Mouse (Mus musculus) forebrain, embryonic 13.5 days (tissue): ENCODE measurements around the gene Sipa1. TPM values are rescaled to one million over a fixed set of nuclear protein-coding genes. Genes with fewer than 3 reads are reported as not detected.

ENCODE experiments used
- ATAC-seq: fragments of 200-750 bp; cut with Nextera tagmentation; 2 replicates; pipeline ENCODE4 v1.8.0; 2017
- H3K27ac ChIP-seq: fragments of 300-500 bp; sonication (generic); 2 replicates; pipeline ENCODE4 v1.5.1; 2015; ENCODE audit warnings: inconsistent platforms, mild to moderate bottlenecking, moderate library complexity
- H3K27me3 ChIP-seq: fragments of 300-500 bp; sonication (generic); 2 replicates; pipeline ENCODE4 v1.6.1; 2015; ENCODE audit warnings: mild to moderate bottlenecking, inconsistent platforms
- H3K36me3 ChIP-seq: fragments of 300-500 bp; sonication (generic); 2 replicates; pipeline ENCODE4 v1.6.1; 2015; ENCODE audit warnings: mild to moderate bottlenecking, inconsistent platforms; ENCODE audit not compliant: poor library complexity, severe bottlenecking
- H3K4me1 ChIP-seq: fragments of 300-500 bp; sonication (generic); 2 replicates; pipeline ENCODE4 v1.6.1; 2015; ENCODE audit warnings: inconsistent platforms
- H3K4me2 ChIP-seq: fragments of 300-500 bp; sonication (generic); 2 replicates; pipeline ENCODE4 v1.6.1; 2015; ENCODE audit warnings: inconsistent platforms, mild to moderate bottlenecking, moderate library complexity
- H3K4me3 ChIP-seq: fragments of 300-500 bp; sonication (generic); 2 replicates; pipeline ENCODE4 v1.5.1; 2015; ENCODE audit warnings: mild to moderate bottlenecking, inconsistent platforms
- H3K9ac ChIP-seq: fragments of 300-500 bp; sonication (generic); 2 replicates; pipeline ENCODE4 v1.6.1; 2015; ENCODE audit warnings: mild to moderate bottlenecking, inconsistent platforms
- H3K9me3 ChIP-seq: fragments of 300-500 bp; sonication (generic); replicated peaks from 2 replicates; pipeline ENCODE4 v1.6.1; 2016; ENCODE audit warnings: inconsistent platforms
- WGBS: fragments of 180-500 bp; shearing (Covaris S2); methylation state at CpG from one replicate; pipeline ENCODE4 v1.1.7; 2015; 5-methylcytosine and 5-hydroxymethylcytosine counted together
- polyA plus RNA-seq: library from polyadenylated mRNA; unstranded; fragments of >200 nt; fragmentation: Nextera tagmentation; extraction: Ambion mirVana; gene quantifications from 2 replicates; pipeline ENCODE4 v1.2.1, GENCODE M21; 2015

Gene Sipa1
- polyA plus RNA-seq, result 9.4 and 11.0 TPM in 2 replicates

GRCm38 (mm10) chr19:5662981-5663913 is at the start of gene Sipa1:
Gene Sipa1 (minus strand): TSS chr19:5663707.
- 2% methylated on average over 32 of the region's 32 CpGs for WGBS
- Histone ChIP-seq H3K4me3 (peak within 1 kb of the TSS; percentile 42), H3K36me3 (peaks cover 36% of the 10 kb centered on the region), H3K4me2 (peak within 1 kb of the TSS; percentile 66), H3K4me1 (peaks cover 15% of the 10 kb centered on the region), H3K9me3 (no peaks in the 10 kb centered on the region), H3K27me3 (no peaks in the 10 kb centered on the region), H3K27ac (peak within 1 kb of the TSS; percentile 25), H3K9ac (peak within 1 kb of the TSS; percentile 68)
- peak; percentile 92 for ATAC-seq

- ATAC-seq, result no peak
- Histone ChIP-seq H3K36me3 (peaks cover 88% of the 10 kb centered on the region), H3K27ac (no peak overlapping the region), H3K4me1 (peaks cover 20% of the 10 kb centered on the region), H3K4me2 (no peak overlapping the region), H3K9ac (no peak overlapping the region), H3K9me3 (no peaks in the 10 kb centered on the region), H3K4me3 (no peak overlapping the region), H3K27me3 (peaks cover 4% of the 10 kb centered on the region; the same call in 1 of the 2 replicates)
- 80% methylated on average over 5 of the region's 5 CpGs for WGBS
These were observed 49.7 kb upstream of the Sipa1 start for GRCm38 (mm10) chr19:5713255-5713654.

- no peak overlapping the region for H3K27ac ChIP-seq
- no peak overlapping the region for H3K4me3 ChIP-seq
- no peak overlapping the region for H3K9ac ChIP-seq
- peaks cover 88% of the 10 kb centered on the region for H3K36me3 ChIP-seq
- H3K4me2 ChIP-seq, result no peak overlapping the region
- H3K9me3 ChIP-seq, result no peaks in the 10 kb centered on the region
- ATAC-seq, result no peak
- H3K4me1 ChIP-seq, result peaks cover 16% of the 10 kb centered on the region
- WGBS, result 92% methylated on average over 14 of the region's 14 CpGs
- H3K27me3 ChIP-seq, result peaks cover 3% of the 10 kb centered on the region; the same call in 1 of the 2 replicates
These were observed 48.5 kb upstream of the Sipa1 start for GRCm38 (mm10) chr19:5711907-5712460.

GRCm38 (mm10) chr19:5711218-5711617 is 47.7 kb upstream of the Sipa1 start:
- no peak overlapping the region for H3K4me2 ChIP-seq
- H3K27ac ChIP-seq, result no peak overlapping the region
- H3K4me1 ChIP-seq, result peaks cover 9% of the 10 kb centered on the region
- no peak for ATAC-seq
- no peak overlapping the region for H3K4me3 ChIP-seq
- no peak overlapping the region for H3K9ac ChIP-seq
- no peaks in the 10 kb centered on the region for H3K27me3 ChIP-seq
- H3K36me3 ChIP-seq, result peaks cover 91% of the 10 kb centered on the region
- H3K9me3 ChIP-seq, result no peaks in the 10 kb centered on the region
- WGBS, result 5% methylated on average over 3 of the region's 3 CpGs

- 80% methylated on average over 8 of the region's 8 CpGs for WGBS
- Histone ChIP-seq H3K36me3 (peaks cover 90% of the 10 kb centered on the region), H3K27ac (no peak overlapping the region), H3K9ac (no peak overlapping the region), H3K4me3 (no peak overlapping the region), H3K4me2 (no peak overlapping the region), H3K27me3 (no peaks in the 10 kb centered on the region), H3K9me3 (no peaks in the 10 kb centered on the region), H3K4me1 (peaks cover 4% of the 10 kb centered on the region)
- ATAC-seq, result no peak
These were observed 47.1 kb upstream of the Sipa1 start for GRCm38 (mm10) chr19:5710581-5710980.

GRCm38 (mm10) chr19:5710068-5710467 is 46.6 kb upstream of the Sipa1 start:
- Histone ChIP-seq H3K27ac (no peak overlapping the region), H3K4me1 (peaks cover 2% of the 10 kb centered on the region; the same call in 1 of the 2 replicates), H3K4me3 (no peak overlapping the region), H3K9me3 (no peaks in the 10 kb centered on the region), H3K27me3 (no peaks in the 10 kb centered on the region), H3K4me2 (no peak overlapping the region), H3K36me3 (peaks cover 85% of the 10 kb centered on the region), H3K9ac (no peak overlapping the region)
- 95% methylated on average over 6 of the region's 6 CpGs for WGBS
- ATAC-seq, result no peak

- H3K27me3 ChIP-seq, result no peaks in the 10 kb centered on the region
- H3K9ac ChIP-seq, result no peak overlapping the region
- H3K9me3 ChIP-seq, result no peaks in the 10 kb centered on the region
- WGBS, result 44% methylated on average over 10 of the region's 10 CpGs
- no peak overlapping the region for H3K4me3 ChIP-seq
- H3K4me1 ChIP-seq, result peaks cover 7% of the 10 kb centered on the region; the same call in 1 of the 2 replicates
- H3K4me2 ChIP-seq, result no peak overlapping the region
- peak overlapping the region; percentile 25; the same call in 1 of the 2 replicates for H3K27ac ChIP-seq
- 0 out of 2 replicates have a peak, but pooled peaks have one; percentile 19 for ATAC-seq
- H3K36me3 ChIP-seq, result peaks cover 81% of the 10 kb centered on the region
These were observed 41.5 kb upstream of the Sipa1 start for GRCm38 (mm10) chr19:5704801-5705571.

- ATAC-seq, result 0 out of 2 replicates have a peak, but pooled peaks have one; percentile 27
- peaks cover 7% of the 10 kb centered on the region; the same call in 1 of the 2 replicates for H3K4me1 ChIP-seq
- peak within 1 kb of the TSS; percentile 25; the same call in 1 of the 2 replicates for H3K27ac ChIP-seq
- peaks cover 83% of the 10 kb centered on the region for H3K36me3 ChIP-seq
- H3K27me3 ChIP-seq, result no peaks in the 10 kb centered on the region
- no peak within 1 kb of the TSS for H3K4me2 ChIP-seq
- H3K9ac ChIP-seq, result no peak within 1 kb of the TSS
- no peak within 1 kb of the TSS for H3K4me3 ChIP-seq
- 78% methylated on average over 17 of the region's 17 CpGs for WGBS
- H3K9me3 ChIP-seq, result no peaks in the 10 kb centered on the region
These were observed 40.8 kb upstream of the Sipa1 start, which contains the start of gene Kcnk7 for GRCm38 (mm10) chr19:5704163-5704800. Gene Kcnk7 (plus strand): TSS chr19:5704367.

- Histone ChIP-seq H3K9me3 (no peaks in the 10 kb centered on the region), H3K27ac (no peak overlapping the region), H3K36me3 (peaks cover 92% of the 10 kb centered on the region), H3K9ac (peak overlapping the region; percentile 58), H3K27me3 (peaks cover 9% of the 10 kb centered on the region), H3K4me3 (peak overlapping the region; percentile 41), H3K4me2 (peak overlapping the region; percentile 66), H3K4me1 (peaks cover 34% of the 10 kb centered on the region)
- ATAC-seq, result peak; percentile 82
- WGBS, result 4% methylated on average over 41 of the region's 41 CpGs
These were observed 32.4 kb upstream of the Sipa1 start for GRCm38 (mm10) chr19:5695849-5696462.

- no peak overlapping the region for H3K4me2 ChIP-seq
- peaks cover 50% of the 10 kb centered on the region for H3K4me1 ChIP-seq
- H3K4me3 ChIP-seq, result no peak overlapping the region
- no peak overlapping the region for H3K27ac ChIP-seq
- H3K9me3 ChIP-seq, result no peaks in the 10 kb centered on the region
- peaks cover 75% of the 10 kb centered on the region for H3K36me3 ChIP-seq
- WGBS, result 95% methylated on average over 6 of the region's 6 CpGs
- ATAC-seq, result no peak
- peaks cover 9% of the 10 kb centered on the region for H3K27me3 ChIP-seq
- H3K9ac ChIP-seq, result peak overlapping the region; percentile 21
These were observed 30.3 kb upstream of the Sipa1 start for GRCm38 (mm10) chr19:5693801-5694200.

- no peak overlapping the region for H3K27ac ChIP-seq
- H3K4me3 ChIP-seq, result no peak overlapping the region
- no peak for ATAC-seq
- 82% methylated on average over 10 of the region's 10 CpGs for WGBS
- peaks cover 67% of the 10 kb centered on the region for H3K36me3 ChIP-seq
- H3K27me3 ChIP-seq, result peaks cover 9% of the 10 kb centered on the region
- H3K9me3 ChIP-seq, result no peaks in the 10 kb centered on the region
- H3K4me2 ChIP-seq, result peak overlapping the region; percentile 100; the same call in 1 of the 2 replicates
- peak overlapping the region; percentile 58 for H3K9ac ChIP-seq
- peaks cover 52% of the 10 kb centered on the region for H3K4me1 ChIP-seq
These were observed 29.4 kb upstream of the Sipa1 start for GRCm38 (mm10) chr19:5692913-5693396.
